Mouse (Mus musculus): ENCODE data around the gene Gpr157. TPM values are rescaled to one million over a fixed set of nuclear protein-coding genes. Genes with fewer than 3 reads are reported as not detected.

Gpr157 gene
- polyA plus RNA-seq, 1 experiment from 2014 or later = 0.32 TPM

DNA sequence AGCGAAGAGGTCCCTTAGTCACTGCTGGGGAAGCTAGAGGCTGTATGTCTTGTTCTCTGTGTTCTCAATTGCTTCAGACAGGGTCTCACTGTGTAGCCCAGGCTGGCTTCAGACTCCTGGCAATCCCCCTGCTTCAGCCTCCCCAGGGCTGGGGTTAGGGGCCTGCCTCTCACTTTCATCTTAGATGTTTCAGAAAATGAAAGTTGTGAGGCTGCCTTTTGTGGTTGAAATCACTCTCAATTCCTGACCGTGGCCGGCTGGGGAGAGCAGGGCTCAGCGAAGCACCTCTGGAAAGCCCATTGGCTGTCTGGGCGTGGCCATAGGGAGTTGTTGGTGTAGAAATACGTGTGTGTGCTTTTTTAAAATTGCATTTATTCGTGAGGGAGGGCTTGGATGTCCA is 9.1 kb downstream of the Gpr157 start:
- Histone ChIP-seq H3K9me3 (no peaks in the 10 kb centered on the region), H3K36me3 (replicated peaks) (no peaks in the 10 kb centered on the region), H3K27ac (no peak overlapping the region), H3K4me3 (no peak overlapping the region), H3K27me3 (replicated peaks) (peaks cover 8% of the 10 kb centered on the region), H3K4me1 (no peaks in the 10 kb centered on the region), H3K9ac (no peak overlapping the region), H3K4me2 (no peak overlapping the region)
- 78% methylated on average over 7 of the region's 7 CpGs for WGBS
- ATAC-seq (replicated peaks) = no peak

DNA sequence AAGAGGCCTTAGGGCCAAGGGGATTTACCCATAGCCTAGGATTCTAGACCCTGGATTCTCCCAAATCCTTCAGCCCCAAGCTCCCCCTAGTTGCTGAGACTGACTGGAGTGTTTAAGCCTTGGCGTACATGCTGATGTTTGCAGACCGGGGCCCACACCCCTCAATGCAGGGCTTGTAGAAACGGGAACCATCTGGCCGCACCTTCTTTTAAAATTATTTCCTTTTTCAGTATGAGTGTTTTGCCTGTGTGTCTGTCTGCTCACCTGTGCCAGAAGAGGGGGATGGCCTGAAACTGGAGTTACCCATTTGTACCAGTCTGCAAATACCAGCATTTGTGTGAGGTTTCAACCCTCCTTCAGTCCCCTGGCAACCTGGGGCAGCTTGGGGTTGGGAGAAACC is 10.7 kb downstream of the Gpr157 start:
- Histone ChIP-seq H3K27me3 (replicated peaks) (peaks cover 8% of the 10 kb centered on the region), H3K36me3 (replicated peaks) (no peaks in the 10 kb centered on the region), H3K4me2 (no peak overlapping the region), H3K9me3 (no peaks in the 10 kb centered on the region), H3K27ac (no peak overlapping the region), H3K4me1 (no peaks in the 10 kb centered on the region), H3K9ac (no peak overlapping the region), H3K4me3 (no peak overlapping the region)
- ATAC-seq (replicated peaks) = no peak
- WGBS = 88% methylated on average over 4 of the region's 4 CpGs

DNA sequence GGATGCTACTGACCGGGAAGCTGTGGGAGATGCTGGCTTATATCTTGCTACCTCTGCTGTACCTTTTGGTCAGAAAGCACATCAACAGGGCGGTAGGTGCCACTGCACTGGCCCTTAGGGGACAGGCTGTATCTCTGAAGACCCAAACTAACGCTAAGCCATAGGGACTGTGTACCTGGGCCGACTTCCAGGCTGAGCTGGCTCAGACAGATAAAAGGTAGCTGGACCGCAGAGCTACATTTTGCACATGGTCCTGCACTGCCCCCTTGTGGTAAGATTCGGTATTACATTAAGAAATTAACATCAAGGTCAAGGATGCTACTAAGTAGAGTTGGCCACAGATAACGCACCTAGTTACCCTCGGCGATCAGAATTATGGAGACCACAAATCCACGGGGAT is 11.7 kb downstream of the Gpr157 start:
- Histone ChIP-seq H3K4me1 (no peaks in the 10 kb centered on the region), H3K4me3 (no peak overlapping the region), H3K9me3 (no peaks in the 10 kb centered on the region), H3K9ac (no peak overlapping the region), H3K4me2 (no peak overlapping the region), H3K27me3 (replicated peaks) (peaks cover 8% of the 10 kb centered on the region), H3K27ac (no peak overlapping the region), H3K36me3 (replicated peaks) (no peaks in the 10 kb centered on the region)
- WGBS = 19% methylated on average over 10 of the region's 10 CpGs
- peak; percentile 73 for ATAC-seq (replicated peaks)

DNA sequence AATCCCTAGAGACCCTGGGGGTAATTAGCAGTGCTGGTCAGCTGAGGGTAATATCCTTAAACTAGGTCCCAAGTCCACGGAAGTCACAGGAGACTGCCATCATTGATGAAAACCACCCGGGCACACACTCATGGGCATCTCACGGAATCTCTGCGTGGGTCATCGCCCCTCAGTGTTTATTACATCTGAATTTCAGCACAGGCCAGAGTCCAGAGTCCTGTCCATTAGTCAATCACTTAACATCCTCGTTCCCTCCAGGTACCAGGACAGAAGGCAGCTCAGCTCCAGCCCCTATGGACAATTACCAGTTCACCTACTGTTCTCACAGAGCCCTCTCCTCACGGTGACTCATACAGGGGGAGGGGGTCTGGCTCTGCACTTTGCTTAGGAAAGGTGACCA is 15.7 kb downstream of the Gpr157 start:
- Histone ChIP-seq H3K4me1 (no peaks in the 10 kb centered on the region), H3K36me3 (replicated peaks) (no peaks in the 10 kb centered on the region), H3K27ac (no peak overlapping the region), H3K9me3 (no peaks in the 10 kb centered on the region), H3K27me3 (replicated peaks) (peaks cover 8% of the 10 kb centered on the region), H3K4me3 (no peak overlapping the region), H3K4me2 (no peak overlapping the region), H3K9ac (no peak overlapping the region)
- 93% methylated on average over 7 of the region's 7 CpGs for WGBS
- no peak for ATAC-seq (replicated peaks)

DNA sequence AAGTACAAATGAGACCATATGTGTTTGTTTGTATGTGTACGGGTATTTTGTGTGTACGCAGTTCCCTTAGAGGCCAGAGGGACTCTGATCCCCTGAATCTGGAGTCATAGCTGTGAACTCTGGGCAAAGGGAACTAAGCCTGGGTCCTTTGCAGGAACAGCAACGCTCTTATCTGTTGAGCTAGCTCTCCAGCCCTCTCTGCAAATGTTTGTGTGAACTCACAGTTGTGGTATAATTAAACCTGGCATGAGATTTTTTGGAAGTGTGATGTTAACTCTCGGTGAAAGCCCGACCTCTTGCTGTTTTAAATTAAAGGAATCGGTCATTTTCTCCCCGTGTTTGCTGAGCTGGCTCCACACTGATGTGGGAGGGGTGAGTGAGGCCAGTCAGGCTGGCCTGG is 18.5 kb downstream of the Gpr157 start:
- Histone ChIP-seq H3K9ac (no peak overlapping the region), H3K9me3 (no peaks in the 10 kb centered on the region), H3K4me2 (no peak overlapping the region), H3K36me3 (replicated peaks) (no peaks in the 10 kb centered on the region), H3K4me1 (no peaks in the 10 kb centered on the region), H3K27ac (no peak overlapping the region), H3K27me3 (replicated peaks) (no peaks in the 10 kb centered on the region), H3K4me3 (no peak overlapping the region)
- 71% methylated on average over 7 of the region's 7 CpGs for WGBS
- no peak for ATAC-seq (replicated peaks)

DNA sequence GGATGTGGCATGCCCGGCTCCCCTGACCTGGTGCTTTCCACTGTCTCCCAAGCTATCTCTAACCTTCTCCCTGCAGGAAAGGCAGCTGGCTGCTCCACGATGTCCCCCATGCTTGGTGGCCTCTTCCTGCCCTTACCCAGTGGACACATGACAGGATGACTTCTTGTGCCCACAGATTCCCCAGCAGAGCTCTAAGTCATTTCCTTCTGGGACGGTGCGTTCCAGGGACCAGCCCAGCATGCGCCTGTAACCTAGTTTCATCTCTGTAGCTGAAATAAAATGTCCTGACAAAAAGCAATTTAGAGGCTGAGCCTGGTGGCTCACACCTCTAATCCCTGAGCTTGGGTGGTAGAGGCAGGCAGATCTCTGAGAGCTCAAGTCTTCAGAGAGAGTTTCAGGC is 19.5 kb downstream of the Gpr157 start:
- Histone ChIP-seq H3K9ac (no peak overlapping the region), H3K9me3 (no peaks in the 10 kb centered on the region), H3K4me2 (no peak overlapping the region), H3K4me3 (no peak overlapping the region), H3K27ac (no peak overlapping the region), H3K36me3 (replicated peaks) (no peaks in the 10 kb centered on the region), H3K27me3 (replicated peaks) (no peaks in the 10 kb centered on the region), H3K4me1 (no peaks in the 10 kb centered on the region)
- WGBS = 81% methylated on average over 5 of the region's 5 CpGs
- ATAC-seq (replicated peaks) = no peak

DNA sequence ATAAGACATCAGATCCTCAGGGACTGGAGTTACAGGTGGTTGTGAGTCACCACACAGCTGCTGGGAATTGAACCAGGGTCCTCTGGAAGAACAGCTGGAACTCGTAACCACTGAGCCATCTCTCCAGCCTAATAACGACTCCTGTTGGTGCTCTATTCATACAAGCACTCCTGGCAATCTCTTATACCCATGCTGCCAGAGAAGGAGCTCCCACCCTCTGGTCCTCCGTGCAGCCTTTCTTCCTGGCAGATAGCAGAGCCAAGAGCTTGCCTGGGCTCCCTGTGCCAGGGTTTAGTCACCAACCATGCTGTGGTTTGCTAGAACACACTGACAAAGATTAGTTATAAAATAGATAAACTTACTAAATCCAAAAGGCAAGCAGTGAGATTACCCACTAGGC is 22.5 kb downstream of the Gpr157 start:
- no peak overlapping the region for H3K4me2 ChIP-seq
- H3K4me1 ChIP-seq = no peaks in the 10 kb centered on the region
- no peaks in the 10 kb centered on the region for H3K27me3 ChIP-seq (replicated peaks)
- WGBS = 58% methylated on average over 3 of the region's 3 CpGs
- no peak for ATAC-seq (replicated peaks)
- no peaks in the 10 kb centered on the region for H3K36me3 ChIP-seq (replicated peaks)
- H3K9ac ChIP-seq = no peak overlapping the region
- H3K4me3 ChIP-seq = no peak overlapping the region
- H3K9me3 ChIP-seq = no peaks in the 10 kb centered on the region
- H3K27ac ChIP-seq = no peak overlapping the region

DNA sequence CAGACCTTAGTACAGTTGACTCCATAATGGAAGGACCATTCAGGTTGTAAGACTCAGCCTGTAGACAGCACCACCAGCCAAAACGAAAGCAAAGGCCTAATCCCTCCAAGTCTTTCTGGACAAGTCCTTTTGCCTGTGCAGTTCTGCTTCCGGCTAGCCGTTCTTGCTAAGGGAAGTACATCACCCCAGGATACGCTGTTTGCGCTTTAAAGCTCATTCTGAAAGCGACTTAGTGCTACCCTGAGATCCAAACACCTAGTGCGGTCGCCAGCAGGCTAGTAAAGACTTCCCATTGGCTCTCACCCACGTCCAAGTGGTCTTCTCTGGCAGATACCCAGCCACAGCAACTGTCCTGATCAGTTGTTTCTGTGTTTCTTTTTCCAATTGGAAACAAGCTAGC is 23.2 kb downstream of the Gpr157 start:
- H3K9me3 ChIP-seq = no peaks in the 10 kb centered on the region
- H3K4me1 ChIP-seq = no peaks in the 10 kb centered on the region
- H3K4me3 ChIP-seq = no peak overlapping the region
- 70% methylated on average over 9 of the region's 9 CpGs for WGBS
- H3K36me3 ChIP-seq (replicated peaks) = no peaks in the 10 kb centered on the region
- H3K27ac ChIP-seq = no peak overlapping the region
- no peaks in the 10 kb centered on the region for H3K27me3 ChIP-seq (replicated peaks)
- no peak overlapping the region for H3K9ac ChIP-seq
- no peak for ATAC-seq (replicated peaks)
- H3K4me2 ChIP-seq = no peak overlapping the region

DNA sequence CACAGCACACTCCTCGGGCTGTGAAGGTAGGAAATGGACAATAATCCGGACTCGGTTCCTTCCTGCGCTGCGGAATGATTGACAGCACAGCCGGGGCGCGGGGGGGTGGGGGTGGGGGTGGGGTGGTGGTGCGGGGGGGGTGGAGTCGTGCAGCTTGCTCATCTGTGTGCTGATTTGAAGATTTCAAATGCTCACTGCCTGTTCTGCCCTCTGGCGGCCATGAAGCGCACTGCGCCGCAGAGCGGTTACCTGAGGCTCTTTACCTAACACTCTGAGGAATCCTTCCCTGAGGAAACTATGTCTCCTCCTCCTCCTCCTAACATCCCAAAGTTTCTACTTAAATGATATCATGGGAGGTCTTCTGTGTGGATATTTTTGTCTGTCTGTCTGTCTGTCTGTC is 25.7 kb downstream of the Gpr157 start:
- H3K9me3 ChIP-seq = no peaks in the 10 kb centered on the region
- no peak overlapping the region for H3K27ac ChIP-seq
- no peak for ATAC-seq (replicated peaks)
- no peaks in the 10 kb centered on the region for H3K27me3 ChIP-seq (replicated peaks)
- H3K4me2 ChIP-seq = peak overlapping the region; percentile 33
- no peak overlapping the region for H3K4me3 ChIP-seq
- no peak overlapping the region for H3K9ac ChIP-seq
- H3K36me3 ChIP-seq (replicated peaks) = no peaks in the 10 kb centered on the region
- WGBS = 4% methylated on average over 15 of the region's 15 CpGs
- H3K4me1 ChIP-seq = no peaks in the 10 kb centered on the region

DNA sequence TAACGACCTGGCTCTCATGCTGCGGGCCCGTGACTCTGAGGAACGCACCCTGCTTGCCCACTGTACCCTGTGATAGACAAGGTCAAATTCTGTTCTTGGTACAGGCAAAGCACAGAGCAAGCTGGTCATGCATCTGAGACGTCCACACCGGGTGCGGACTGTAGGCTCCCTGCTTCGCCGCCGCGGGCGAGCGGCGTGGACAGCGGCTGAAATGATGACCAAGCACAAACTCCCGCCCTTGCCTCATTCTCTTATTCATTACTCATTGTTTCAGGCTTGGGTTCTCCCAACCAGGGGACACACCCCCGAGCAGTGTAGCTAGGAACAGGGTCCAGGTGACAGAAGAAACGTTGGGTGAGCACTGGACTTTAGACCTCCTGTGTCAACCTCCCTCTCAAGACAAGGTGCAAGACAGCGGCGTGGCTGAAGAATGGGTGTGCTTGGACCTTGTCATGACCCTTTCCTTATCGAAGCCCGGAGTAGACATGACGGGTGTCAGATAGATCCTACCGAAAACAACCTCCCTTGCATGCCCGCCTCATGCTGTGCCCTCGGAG is 27.4 kb downstream of the Gpr157 start:
- Histone ChIP-seq H3K4me1 (no peaks in the 10 kb centered on the region; the same call in 1 of the 2 replicates), H3K4me2 (no peak overlapping the region), H3K4me3 (no peak overlapping the region), H3K9me3 (no peaks in the 10 kb centered on the region), H3K36me3 (replicated peaks) (no peaks in the 10 kb centered on the region), H3K27ac (no peak overlapping the region), H3K9ac (no peak overlapping the region), H3K27me3 (replicated peaks) (no peaks in the 10 kb centered on the region)
- 91% methylated on average over 26 of the region's 26 CpGs for WGBS
- ATAC-seq (replicated peaks) = no peak

DNA sequence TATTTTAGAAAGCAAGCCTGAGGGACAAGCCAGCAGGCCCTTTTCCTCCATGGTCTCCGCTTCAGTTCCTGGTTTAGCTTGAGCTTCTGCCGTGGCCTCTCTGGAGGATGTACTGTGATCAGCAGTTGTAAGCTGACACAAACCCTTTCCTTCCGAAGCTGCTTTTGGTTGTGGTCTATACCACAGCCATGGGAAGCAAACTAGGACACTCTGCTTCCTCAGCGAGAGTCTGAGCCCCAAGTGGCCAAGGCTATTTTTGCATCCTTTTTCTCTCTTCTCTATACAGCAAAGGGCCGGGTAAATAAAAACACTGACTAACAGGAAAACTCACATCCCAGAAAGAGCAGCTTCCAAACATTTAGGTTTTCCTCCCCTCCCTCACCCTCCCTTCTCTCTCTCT is 30.1 kb downstream of the Gpr157 start:
- WGBS = 49% methylated on average over 5 of the region's 5 CpGs
- Histone ChIP-seq H3K4me2 (no peak overlapping the region), H3K9me3 (no peaks in the 10 kb centered on the region), H3K27me3 (replicated peaks) (no peaks in the 10 kb centered on the region), H3K4me1 (no peaks in the 10 kb centered on the region; the same call in 1 of the 2 replicates), H3K4me3 (no peak overlapping the region), H3K36me3 (replicated peaks) (no peaks in the 10 kb centered on the region), H3K9ac (no peak overlapping the region), H3K27ac (no peak overlapping the region)
- no peak for ATAC-seq (replicated peaks)

DNA sequence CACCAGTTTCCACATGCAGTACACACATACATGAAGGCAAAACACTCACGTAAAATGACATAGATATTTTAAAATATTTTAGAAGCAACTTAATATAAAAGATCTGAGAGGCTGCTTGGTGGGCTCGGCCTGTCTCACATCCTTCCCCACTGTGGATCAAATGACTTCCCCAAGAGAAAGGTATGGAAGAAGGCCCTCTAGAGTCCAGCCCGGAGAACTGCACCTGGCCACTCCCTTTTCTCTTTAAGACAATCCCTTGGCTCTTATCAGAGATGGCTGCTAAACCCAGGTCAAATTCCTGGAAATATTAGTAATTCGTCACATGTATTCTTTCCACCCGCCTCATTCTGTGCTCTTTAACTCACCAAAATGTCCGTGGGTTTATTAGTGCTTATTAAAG is 31.0 kb downstream of the Gpr157 start:
- Histone ChIP-seq H3K9ac (no peak overlapping the region), H3K4me3 (no peak overlapping the region), H3K9me3 (no peaks in the 10 kb centered on the region), H3K4me1 (no peaks in the 10 kb centered on the region; the same call in 1 of the 2 replicates), H3K36me3 (replicated peaks) (no peaks in the 10 kb centered on the region), H3K27me3 (replicated peaks) (no peaks in the 10 kb centered on the region), H3K4me2 (no peak overlapping the region), H3K27ac (no peak overlapping the region)
- WGBS = 72% methylated on average over 6 of the region's 6 CpGs
- ATAC-seq (replicated peaks) = no peak

DNA sequence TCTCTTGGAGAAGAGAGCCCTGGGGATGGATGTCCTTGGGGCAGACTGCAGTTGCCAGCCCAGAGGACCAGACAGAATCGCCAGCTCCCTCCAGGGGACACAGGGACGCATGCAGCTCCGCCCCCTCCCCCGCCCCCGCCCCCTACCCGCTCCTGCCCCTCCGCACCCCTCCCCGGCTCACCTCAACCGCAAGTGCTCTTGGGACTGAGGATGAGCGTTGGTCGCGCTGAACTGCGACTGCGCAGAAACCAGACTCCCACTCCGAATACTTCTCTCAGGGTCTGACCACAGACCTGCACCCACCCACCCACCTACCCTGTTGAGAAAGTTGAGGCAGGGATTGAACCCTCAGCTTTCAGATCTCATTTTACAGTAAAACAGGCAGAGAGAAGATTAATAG is 31.9 kb downstream of the Gpr157 start, which contains the start of gene Slc2a5:
Slc2a5 (plus strand) TSS at position 229 of the 400 bp plus-strand sequence.
- 3% methylated on average over 15 of the region's 15 CpGs for WGBS

More for the DNA sequence above, 31.9 kb downstream of the Gpr157 start, which contains the start of gene Slc2a5:
- no peaks in the 10 kb centered on the region for H3K27me3 ChIP-seq (replicated peaks)
- H3K9ac ChIP-seq = no peak within 1 kb of the TSS
- peak within 1 kb of the TSS; percentile 32 for H3K4me2 ChIP-seq
- H3K9me3 ChIP-seq = no peaks in the 10 kb centered on the region
- H3K27ac ChIP-seq = no peak within 1 kb of the TSS
- H3K4me3 ChIP-seq = peak within 1 kb of the TSS; percentile 13
- ATAC-seq (replicated peaks) = no peak
- H3K36me3 ChIP-seq (replicated peaks) = no peaks in the 10 kb centered on the region
- H3K4me1 ChIP-seq = no peaks in the 10 kb centered on the region; the same call in 1 of the 2 replicates
